Mouse (Mus musculus) gastrocnemius, postnatal 14 days (tissue): ENCODE results near the gene Slc25a28. TPM values are rescaled to one million over a fixed set of nuclear protein-coding genes. Genes with fewer than 3 reads are reported as not detected.

Source experiments
- microRNA-seq, 2 experiments: library from miRNA; unstranded; fragments of <30 nt; microRNA quantifications; one replicate each; pipeline ENCODE4 v1.2.0; 2021
- total RNA-seq, 2 experiments: library from RNA; stranded (reverse); gene quantifications; 2 replicates each; pipeline ENCODE4 v1.2.3; 2021

Gene Slc25a28
- total RNA-seq, 2 experiments from 2014 or later: 17.0 to 18.8 TPM

Small RNA genes lying within 50 kb of the gene (microRNA-seq; reads per million reads assigned to microRNA genes)
- 0 reads per million in 2 experiments for gene Gm22646

Other genes starting within 250 kb of the Slc25a28 start
- gene Cnnm1, start 234.4 kb downstream of the Slc25a28 start, total RNA-seq: under 1 TPM; 0.12 to 0.18 TPM
- 100 to 1,000 TPM; 223 to 303 TPM for gene Got1, start 150.3 kb downstream of the Slc25a28 start, total RNA-seq
- gene Nkx2-3, start 62.6 kb downstream of the Slc25a28 start, total RNA-seq: not detected
- gene Entpd7, start 14.8 kb upstream of the Slc25a28 start, total RNA-seq: 1 to 10 TPM; 2.7 to 3.3 TPM
- gene Cutc, start 78.1 kb upstream of the Slc25a28 start, total RNA-seq: 10 to 100 TPM; 10.6 to 12.5 TPM
- gene Cox15, start 78.1 kb upstream of the Slc25a28 start, total RNA-seq: 10 to 100 TPM; 26.0 to 32.6 TPM
- not detected for gene Abcc2, start 107.3 kb upstream of the Slc25a28 start, total RNA-seq